20 mouse cellular contexts compared by ENCODE assay signal in genomic region chr5:140378121-140378853, GRCm38 (mm10). TPM values are rescaled to one million over a fixed set of nuclear protein-coding genes. Genes with fewer than 3 reads are reported as not detected.
A peak's percentile ranks its signal among the peaks of the same experiment; 100 is the strongest.
DNase-seq lines count a peak whose midpoint lies in the region; ATAC-seq and TF ChIP-seq lines count a peak whose summit lies in the region.
"Had no signal": no experiment of that assay in that cellular context is flagged by ENCODE, and none has a peak within 500 bp of the region (broad histone marks: within the 10 kb centered on the region; RNA-seq: fewer than 3 reads in every experiment).

No protein-coding gene starts in this region.

- H3K27me3 ChIP-seq in heart, embryonic 11.5 days (ENCODE audit: control insufficient read depth, insufficient read depth, low read length), result no peaks in the 10 kb centered on the region
- H3K27me3 ChIP-seq in heart, adult 2 months (ENCODE audit: control insufficient read depth, insufficient read depth, low read length), result no peaks in the 10 kb centered on the region
- no peaks in the 10 kb centered on the region for H3K27me3 ChIP-seq in spleen, adult 2 months (ENCODE audit: control insufficient read depth, insufficient read depth, low read length)
- H3K27me3 ChIP-seq: heart, embryonic 15.5 days; limb, embryonic 15.5 days; Patski had no signal

- H3K4me2 ChIP-seq in heart, embryonic 11.5 days, result no peak overlapping the region
- H3K4me2 ChIP-seq: heart, embryonic 15.5 days; limb, embryonic 15.5 days had no signal

- H3K79me2 ChIP-seq in heart, adult 2 months (replicated peaks; ENCODE audit: control insufficient read depth, insufficient read depth, low read length), result peaks cover 2% of the 10 kb centered on the region; the same call in 1 of the 2 replicates

- intact Hi-C loops in heart, adult 2 months (cut with DNase I), result no loop called here

- no peak overlapping the region for H3K9ac ChIP-seq in heart, embryonic 11.5 days (ENCODE audit: low read depth, low read length)
- no peak overlapping the region for H3K9ac ChIP-seq in heart, adult 2 months (ENCODE audit: low read depth, low read length)
- H3K9ac ChIP-seq: forebrain, postnatal 0 days; heart, embryonic 15.5 days; limb, embryonic 15.5 days; liver, postnatal 0 days had no signal

- 80% methylated on average over 6 of the region's 6 CpGs for WGBS in heart, embryonic 11.5 days (ENCODE audit: insufficient replicate concordance)
- 81% methylated on average over 6 of the region's 6 CpGs for WGBS in heart, adult 2 months
- WGBS in spleen, adult 2 months, result 34% methylated on average over 6 of the region's 6 CpGs

- no peak for TF ChIP-seq EP300 in heart, adult 2 months (IDR thresholded peaks at IDR 0.05; ENCODE audit: insufficient read depth, low read depth, low read length)

- no peak overlapping the region for H3K27ac ChIP-seq in heart, embryonic 11.5 days (ENCODE audit: low read depth, low read length)
- H3K27ac ChIP-seq in heart, adult 2 months, result no peak overlapping the region
- H3K27ac ChIP-seq in spleen, adult 2 months (ENCODE audit: insufficient read depth, low read length), result peak overlapping the region; percentile 17; the same call in 1 of the 2 replicates
- H3K27ac ChIP-seq: heart, embryonic 15.5 days; limb, embryonic 15.5 days had no signal

- no peak for DNase-seq in heart, adult 2 months
- DNase-seq in spleen, adult 2 months (ENCODE audit: low read depth in 1 of 2, low spot score in 2 of 2), result peak in 1 of 2 experiments; percentile 36
- no peak for DNase-seq in spleen, adult 12 weeks (ENCODE audit: low spot score)
- no peak for DNase-seq in cerebellum, postnatal 36 days
- DNase-seq: cerebellum, adult 11 months; embryo, embryonic 11 days; forebrain, postnatal 0 days; layer of hippocampus, adult 9-11 months; liver, postnatal 0 days; lung, postnatal 4 days; right cerebral cortex, postnatal 14 days had no signal

- H3K4me1 ChIP-seq in heart, embryonic 11.5 days (ENCODE audit: control insufficient read depth, insufficient read depth, low read length), result peaks cover 3% of the 10 kb centered on the region
- peaks cover 1% of the 10 kb centered on the region for H3K4me1 ChIP-seq in heart, adult 2 months (ENCODE audit: control insufficient read depth, insufficient read depth, low read length)
- H3K4me1 ChIP-seq in spleen, adult 2 months (ENCODE audit: control insufficient read depth, insufficient read depth, insufficient read length), result peaks cover 25% of the 10 kb centered on the region

- no peak for TF ChIP-seq POLR2A in heart, adult 2 months (IDR thresholded peaks at IDR 0.05; ENCODE audit: insufficient read depth, low read depth, low read length)
- no peak for TF ChIP-seq POLR2A in spleen, adult 2 months (IDR thresholded peaks at IDR 0.05; ENCODE audit: low read depth, low read length)

- no peaks in the 10 kb centered on the region for H3K36me3 ChIP-seq in heart, embryonic 11.5 days (ENCODE audit: control insufficient read depth, insufficient read depth, low read length)
- no peaks in the 10 kb centered on the region for H3K36me3 ChIP-seq in heart, adult 2 months (ENCODE audit: control insufficient read depth, insufficient read depth, low read length)
- no peaks in the 10 kb centered on the region for H3K36me3 ChIP-seq in spleen, adult 2 months (ENCODE audit: control insufficient read depth, insufficient read depth, low read length)
- H3K36me3 ChIP-seq: heart, embryonic 15.5 days; limb, embryonic 15.5 days had no signal

- H3K4me3 ChIP-seq in heart, embryonic 11.5 days (ENCODE audit: low read depth, low read length), result no peak overlapping the region
- H3K4me3 ChIP-seq in heart, adult 2 months, result no peak overlapping the region
- H3K4me3 ChIP-seq in spleen, adult 2 months (ENCODE audit: extremely low read depth, insufficient read depth, insufficient read length), result no peak overlapping the region
- H3K4me3 ChIP-seq: erythroblast, embryonic 14.5 days; heart, embryonic 15.5 days; limb, embryonic 15.5 days had no signal

- H3K9me3 ChIP-seq in heart, embryonic 11.5 days (replicated peaks; ENCODE audit: control insufficient read depth, low read length), result no peaks in the 10 kb centered on the region
- H3K9me3 ChIP-seq: heart, embryonic 15.5 days; limb, embryonic 15.5 days had no signal

- TF ChIP-seq CTCF in heart, adult 2 months (IDR thresholded peaks at IDR 0.05), result no peak
- no peak for TF ChIP-seq CTCF in spleen, adult 2 months (IDR thresholded peaks at IDR 0.05; ENCODE audit: extremely low read depth, insufficient read depth, insufficient read length, insufficient replicate concordance)

- 0 out of 2 replicates have a peak, but pooled peaks have one; percentile 26 for ATAC-seq in heart, embryonic 11.5 days (replicated peaks; ENCODE audit: insufficient number of reproducible peaks, low FRiP score, low TSS enrichment)
- ATAC-seq in hematopoietic stem cell, adult 5-6 weeks (replicated peaks in 1 of 2; ENCODE audit: insufficient read depth in 1 of 2, low FRiP score in 2 of 2, low TSS enrichment in 1 of 2, low read depth in 1 of 2, poor library complexity in 2 of 2, severe bottlenecking in 2 of 2), result peak; percentile 43 to 47; a peak in 1 of 4 replicates
- no peak for ATAC-seq in CD4-positive, CD25-positive, alpha-beta regulatory T cell, adult 4 months
- ATAC-seq: forebrain, postnatal 0 days; inflammation-experienced regulatory T-cells, adult 6 months; liver, postnatal 0 days; midbrain, embryonic 16.5 days; Patski had no signal

RNA-seq across cellular contexts. Expression of gene Snx8, which starts 10.8 kb away (rescaled TPM):
- 8.8 and 9.8 TPM in 2 replicates for polyA plus RNA-seq in heart, embryonic 11.5 days (2014; fragmentation: Nextera tagmentation; extraction: Ambion mirVana)
- total RNA-seq in heart, adult 2 months (2021), result 10 to 100 TPM; 12.0 to 15.8 TPM
- polyA plus RNA-seq in heart, adult 2 months (2012; rRNA removed), result 8.9 and 10.5 TPM in 2 replicates
- polyA plus RNA-seq in spleen, adult 2 months (2012; rRNA removed), result 42.3 and 44.9 TPM in 2 replicates
- total RNA-seq in hematopoietic stem cell, adult 5-6 weeks (2017), result 3.4 and 5.4 TPM in 2 replicates
- polyA plus RNA-seq in CD4-positive, CD25-positive, alpha-beta regulatory T cell, adult 4 months (2017; shearing (Covaris generic)), result 1 to 10 TPM in 1 of 2 experiments, under 1 TPM in 1; 0.30 to 6.1 TPM

RNA-seq across cellular contexts. Expression of gene Eif3b, which starts 40.8 kb away (rescaled TPM):
- polyA plus RNA-seq in heart, embryonic 11.5 days (2014; fragmentation: Nextera tagmentation; extraction: Ambion mirVana), result 114 and 122 TPM in 2 replicates
- total RNA-seq in heart, adult 2 months (2021), result 10 to 100 TPM; 86.9 to 95.2 TPM
- 49.0 and 59.8 TPM in 2 replicates for polyA plus RNA-seq in heart, adult 2 months (2012; rRNA removed)
- polyA plus RNA-seq in spleen, adult 2 months (2012; rRNA removed), result 72.1 and 74.3 TPM in 2 replicates
- total RNA-seq in hematopoietic stem cell, adult 5-6 weeks (2017), result 118 and 144 TPM in 2 replicates
- polyA plus RNA-seq in CD4-positive, CD25-positive, alpha-beta regulatory T cell, adult 4 months (2017; shearing (Covaris generic)), result 10 to 100 TPM; 17.8 to 25.9 TPM

RNA-seq across cellular contexts. Expression of gene Mrm2, which starts 46.6 kb away (rescaled TPM):
- polyA plus RNA-seq in heart, embryonic 11.5 days (2014; fragmentation: Nextera tagmentation; extraction: Ambion mirVana), result 17.1 and 17.4 TPM in 2 replicates
- 10 to 100 TPM; 11.0 to 12.5 TPM for total RNA-seq in heart, adult 2 months (2021)
- polyA plus RNA-seq in heart, adult 2 months (2012; rRNA removed), result 10.9 and 15.2 TPM in 2 replicates
- 3.7 and 4.1 TPM in 2 replicates for polyA plus RNA-seq in spleen, adult 2 months (2012; rRNA removed)
- 5.3 and 8.9 TPM in 2 replicates for total RNA-seq in hematopoietic stem cell, adult 5-6 weeks (2017)
- 10 to 100 TPM; 10.6 to 14.9 TPM for polyA plus RNA-seq in CD4-positive, CD25-positive, alpha-beta regulatory T cell, adult 4 months (2017; shearing (Covaris generic))

RNA-seq across cellular contexts. Expression of gene Nudt1, which starts 56.8 kb away (rescaled TPM):
- 27.4 and 35.0 TPM in 2 replicates for polyA plus RNA-seq in heart, embryonic 11.5 days (2014; fragmentation: Nextera tagmentation; extraction: Ambion mirVana)
- 10 to 100 TPM in 1 of 2 experiments, 1 to 10 TPM in 1; 6.5 to 10.0 TPM for total RNA-seq in heart, adult 2 months (2021)
- 8.7 and 12.4 TPM in 2 replicates for polyA plus RNA-seq in heart, adult 2 months (2012; rRNA removed)
- 4.5 and 4.7 TPM in 2 replicates for polyA plus RNA-seq in spleen, adult 2 months (2012; rRNA removed)
- 44.8 and 50.6 TPM in 2 replicates for total RNA-seq in hematopoietic stem cell, adult 5-6 weeks (2017)
- polyA plus RNA-seq in CD4-positive, CD25-positive, alpha-beta regulatory T cell, adult 4 months (2017; shearing (Covaris generic)), result 10 to 100 TPM; 14.8 to 28.6 TPM

RNA-seq across cellular contexts. Expression of gene Mad1l1, which starts 56.9 kb away (rescaled TPM):
- 25.0 and 26.3 TPM in 2 replicates for polyA plus RNA-seq in heart, embryonic 11.5 days (2014; fragmentation: Nextera tagmentation; extraction: Ambion mirVana)
- 10 to 100 TPM in 1 of 2 experiments, 1 to 10 TPM in 1; 9.4 to 12.2 TPM for total RNA-seq in heart, adult 2 months (2021)
- 10.1 and 12.4 TPM in 2 replicates for polyA plus RNA-seq in heart, adult 2 months (2012; rRNA removed)
- 18.3 and 22.3 TPM in 2 replicates for polyA plus RNA-seq in spleen, adult 2 months (2012; rRNA removed)
- total RNA-seq in hematopoietic stem cell, adult 5-6 weeks (2017), result 59.8 and 70.7 TPM in 2 replicates
- 10 to 100 TPM; 28.2 to 40.3 TPM for polyA plus RNA-seq in CD4-positive, CD25-positive, alpha-beta regulatory T cell, adult 4 months (2017; shearing (Covaris generic))
